Mouse (Mus musculus): Measurements from ENCODE around the gene Gm11084.
A peak's percentile ranks its signal among the peaks of the same experiment; 100 is the strongest.
"Not testable (repeated sequence)": the region's sequence is repeated elsewhere in the genome, so short reads cannot be mapped to it uniquely, and the experiment has no call there.

The Gm11084 gene

DNA sequence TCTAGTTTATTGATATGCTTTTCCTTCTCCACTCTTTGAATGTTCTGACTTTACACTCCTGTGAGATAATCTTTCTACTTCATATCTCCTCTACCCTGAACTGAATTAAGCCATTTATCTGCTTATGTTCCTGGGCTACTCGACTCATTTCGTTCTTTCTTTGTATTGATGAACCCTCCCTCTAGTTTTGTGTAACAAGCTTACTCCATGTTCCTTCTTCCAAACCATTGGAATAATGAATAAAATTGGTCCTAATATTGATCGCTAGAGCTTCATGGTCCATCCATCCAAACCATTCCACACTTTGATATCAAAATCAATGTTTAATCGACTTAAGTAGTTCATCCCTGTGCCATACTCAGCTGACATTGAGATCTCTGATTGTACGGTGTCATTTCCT, at the start of gene Gm11084:
TSS of gene Gm11084 (minus strand) at position 101 of the 400 bp plus-strand sequence.
- no peak for DNase-seq (ENCODE audit: low read depth, low spot score)

GRCm38 (mm10) chr2:73031061-73032055, 44.8 kb upstream of the Gm11084 start:
- DNase-seq (ENCODE audit: low read depth, low spot score): no peak

DNA sequence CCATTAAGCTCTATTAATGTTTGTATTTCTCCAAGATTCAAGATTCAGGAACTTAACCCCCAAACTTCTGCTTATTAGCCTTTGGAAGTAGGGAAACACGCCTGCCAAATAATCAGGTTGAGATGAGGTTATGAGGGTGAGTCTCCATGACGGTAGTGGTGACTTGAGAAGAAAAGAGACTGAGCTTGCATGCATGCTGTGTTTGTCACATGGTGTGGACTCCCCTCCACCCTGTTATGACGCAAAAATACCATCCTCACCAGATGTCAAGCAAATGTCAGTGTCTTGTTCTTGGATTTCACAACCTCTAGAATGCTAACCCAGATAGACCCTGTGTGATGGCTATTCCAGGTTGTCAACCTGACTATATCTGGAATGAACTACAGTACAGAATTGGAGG, 43.3 kb upstream of the Gm11084 start:
- DNase-seq (ENCODE audit: low read depth, low spot score): no peak

DNA sequence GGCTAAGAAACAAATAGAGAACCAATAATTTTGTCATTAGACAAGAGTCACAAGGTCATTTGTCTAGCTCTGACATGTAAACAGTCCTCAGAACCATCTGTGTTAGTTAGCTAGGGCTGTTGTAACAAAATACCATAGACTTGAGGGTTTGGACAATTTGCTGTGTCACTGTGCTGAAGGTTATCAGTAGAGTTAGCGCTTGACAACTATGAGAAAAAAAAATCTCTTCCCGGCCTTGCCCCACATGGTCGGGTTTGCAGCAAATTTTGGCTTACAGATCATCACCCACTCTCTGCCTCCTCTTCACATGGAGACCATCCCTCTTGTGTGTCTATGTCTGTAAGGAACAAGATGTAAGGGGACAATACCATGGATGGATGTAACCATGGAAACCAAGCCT, 41.5 kb upstream of the Gm11084 start:
- no peak for DNase-seq (ENCODE audit: low read depth, low spot score)

DNA sequence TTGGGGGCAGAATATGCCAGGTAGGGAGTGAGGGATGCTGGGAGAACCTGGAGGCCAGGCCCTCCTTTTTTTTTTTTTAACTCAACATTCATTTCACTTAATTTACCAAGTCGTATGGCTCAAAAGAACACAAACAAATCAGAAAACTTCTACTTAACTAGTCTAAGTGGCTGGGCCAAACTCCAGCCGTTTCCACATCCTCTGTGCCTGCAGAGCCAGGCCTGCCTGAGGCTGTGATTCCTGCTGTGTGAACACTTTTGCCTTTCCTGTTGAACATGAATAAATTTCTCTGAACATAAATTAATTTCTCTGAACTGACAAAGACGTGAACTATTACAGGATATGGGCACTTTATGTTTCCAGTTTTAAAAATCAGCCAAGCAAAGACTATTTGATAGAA, 40.6 kb upstream of the Gm11084 start:
- DNase-seq (ENCODE audit: low read depth, low spot score): no peak

DNA sequence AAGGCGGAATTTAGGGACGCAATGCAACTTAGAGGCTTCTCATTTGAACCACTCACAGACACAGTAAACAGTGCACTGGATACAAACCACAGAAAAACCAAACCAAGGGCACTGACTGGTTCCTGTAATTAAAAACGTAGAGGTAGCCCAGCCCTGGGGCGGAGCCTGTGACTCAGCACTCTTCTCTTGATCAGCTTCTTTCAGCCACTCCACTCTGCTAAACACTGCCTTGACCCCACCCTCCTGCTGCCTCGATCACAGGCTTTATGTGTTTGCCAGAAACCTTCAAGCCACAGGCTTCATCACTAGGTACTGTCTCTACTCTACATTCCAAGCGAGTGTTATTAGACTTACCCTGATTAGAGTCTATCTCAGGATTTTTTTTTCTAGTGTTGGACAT, 37.3 kb upstream of the Gm11084 start:
- no peak for DNase-seq (ENCODE audit: low read depth, low spot score)

DNA sequence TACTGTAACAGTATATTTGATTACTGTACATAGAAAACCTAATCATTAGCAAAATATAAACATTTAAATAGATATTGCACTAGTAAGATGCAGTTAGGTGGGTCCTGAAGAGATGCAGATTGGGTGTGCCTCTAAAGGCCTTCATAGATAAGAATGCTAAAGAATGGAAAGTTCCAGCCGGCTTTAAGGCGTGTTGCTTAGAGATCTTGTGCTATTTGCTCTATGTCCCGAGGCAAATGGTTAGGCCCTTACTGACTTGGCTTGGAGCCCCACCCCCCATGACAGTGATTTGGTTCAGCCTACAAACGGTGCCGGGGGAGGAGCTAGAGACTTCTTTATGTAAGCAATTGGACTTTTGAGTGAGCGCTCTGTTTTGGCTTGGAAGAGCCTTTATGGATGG, 34.5 kb upstream of the Gm11084 start:
- DNase-seq (ENCODE audit: low read depth, low spot score): no peak

DNA sequence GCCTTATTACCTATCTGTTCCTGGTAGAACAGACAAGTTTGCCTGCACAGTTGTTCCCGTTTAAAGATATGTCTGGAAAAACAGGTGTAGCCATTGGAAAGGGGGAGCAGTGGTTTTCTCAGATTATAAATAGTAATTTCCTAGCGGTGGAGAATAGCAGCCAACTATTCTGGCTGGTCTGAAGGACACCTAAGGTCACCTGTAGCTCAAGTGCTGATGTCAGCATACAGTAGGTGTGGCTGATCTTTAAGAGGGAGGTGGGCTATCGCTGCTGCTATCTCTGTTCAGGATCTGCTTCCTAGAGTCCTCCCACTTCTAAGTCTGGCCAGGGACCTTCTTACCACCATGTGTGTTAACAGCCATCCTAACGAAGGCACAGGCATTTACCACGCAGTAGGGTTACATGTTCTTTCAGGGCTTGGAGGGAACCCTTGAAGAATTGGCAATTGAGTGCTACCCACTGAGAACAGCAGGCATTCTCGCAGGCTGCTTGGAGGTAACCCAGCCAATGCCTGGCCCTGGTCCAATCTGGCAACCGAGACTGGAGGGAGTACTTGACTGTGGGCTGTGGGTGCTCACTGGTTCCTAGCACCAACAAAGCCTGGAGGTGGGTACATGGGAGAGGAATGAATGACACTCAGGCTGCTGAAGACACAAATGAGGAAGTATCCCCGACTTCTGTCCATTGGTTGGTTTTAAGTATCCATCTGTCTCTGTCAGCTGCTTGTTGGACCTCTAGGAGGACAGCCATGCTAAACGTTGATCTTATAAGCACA, 33.0 kb upstream of the Gm11084 start:
- DNase-seq (ENCODE audit: low read depth, low spot score): no peak

- not testable (repeated sequence) for DNase-seq (ENCODE audit: low read depth, low spot score)
Measured at GRCm38 (mm10) chr2:73014063-73014462, 27.5 kb upstream of the Gm11084 start.

DNA sequence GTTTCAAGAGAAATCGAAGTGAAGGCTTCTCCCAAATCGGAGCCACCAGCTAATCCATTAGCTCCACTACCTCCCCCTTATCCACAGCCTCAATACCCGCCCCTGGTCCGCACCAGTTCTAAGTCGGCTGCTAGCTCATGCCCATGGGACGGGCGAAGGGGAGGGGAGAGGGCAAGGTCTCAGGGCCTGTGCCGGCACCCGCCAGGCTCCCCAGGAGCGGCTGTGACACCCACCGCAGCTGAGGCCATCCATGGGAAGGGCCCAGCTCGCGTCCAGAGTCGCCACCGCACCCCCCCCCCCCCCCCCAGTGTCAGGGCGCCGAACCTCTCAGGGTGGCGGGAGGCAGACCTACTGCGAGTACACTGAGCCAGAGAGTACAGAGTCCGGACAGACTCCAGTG, 26.1 kb upstream of the Gm11084 start:
- no peak for DNase-seq (ENCODE audit: low read depth, low spot score)

- DNase-seq (ENCODE audit: low read depth, low spot score): no peak
Measured at GRCm38 (mm10) chr2:73007472-73007871, 21.0 kb upstream of the Gm11084 start.

- no peak for DNase-seq (ENCODE audit: low read depth, low spot score)
Measured at GRCm38 (mm10) chr2:73005611-73006515, 19.3 kb upstream of the Gm11084 start.

DNA sequence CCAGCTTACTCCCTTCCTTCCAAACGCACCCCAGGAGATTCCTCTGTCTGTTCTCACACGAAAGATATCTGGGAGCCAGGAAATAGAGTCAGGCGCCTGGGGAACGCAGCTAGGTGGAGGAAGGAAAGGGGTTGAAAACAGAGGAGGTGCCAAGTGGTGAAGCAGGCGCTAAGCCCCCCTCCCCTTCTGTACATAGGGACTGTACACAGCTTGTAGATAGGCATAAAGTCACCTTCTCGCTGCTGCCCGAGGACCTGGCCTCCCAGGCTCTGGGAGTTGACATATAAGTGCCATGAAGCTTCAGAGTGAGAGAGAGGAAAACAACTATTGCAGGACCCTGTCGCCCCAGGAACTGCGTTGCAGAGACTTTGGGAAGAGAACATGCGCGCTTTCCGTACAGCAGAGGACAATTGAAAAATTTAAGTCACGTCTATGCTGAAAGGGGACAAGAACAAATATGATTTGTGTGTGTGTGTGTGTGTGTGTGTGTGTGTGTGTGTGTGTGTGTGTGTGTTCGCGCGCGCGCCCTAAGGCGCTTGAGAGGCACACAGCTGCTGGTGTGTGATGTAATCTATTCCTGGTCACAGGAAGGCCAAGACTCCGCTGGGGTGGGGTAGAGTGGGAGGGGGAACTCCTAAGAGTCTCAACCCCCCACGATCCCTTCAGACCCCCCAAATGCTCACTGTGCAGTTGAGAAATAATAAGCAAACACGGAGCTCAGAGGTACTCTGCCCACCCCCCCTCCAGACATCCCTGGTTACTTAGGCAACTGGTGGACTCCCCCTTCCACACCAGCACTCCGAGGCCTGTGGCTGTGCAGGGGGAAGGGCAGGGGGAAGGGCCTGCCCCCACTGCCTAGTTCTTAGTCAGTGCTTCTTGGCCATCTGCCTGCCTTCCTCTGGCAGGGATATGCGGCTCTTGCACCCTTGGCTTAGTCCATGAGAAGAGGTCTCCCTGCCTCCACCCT, 17.5 kb upstream of the Gm11084 start:
- DNase-seq (ENCODE audit: low read depth, low spot score): peak; percentile 45

- no peak for DNase-seq (ENCODE audit: low read depth, low spot score)
Measured at GRCm38 (mm10) chr2:73003049-73003448, 16.5 kb upstream of the Gm11084 start.

DNA sequence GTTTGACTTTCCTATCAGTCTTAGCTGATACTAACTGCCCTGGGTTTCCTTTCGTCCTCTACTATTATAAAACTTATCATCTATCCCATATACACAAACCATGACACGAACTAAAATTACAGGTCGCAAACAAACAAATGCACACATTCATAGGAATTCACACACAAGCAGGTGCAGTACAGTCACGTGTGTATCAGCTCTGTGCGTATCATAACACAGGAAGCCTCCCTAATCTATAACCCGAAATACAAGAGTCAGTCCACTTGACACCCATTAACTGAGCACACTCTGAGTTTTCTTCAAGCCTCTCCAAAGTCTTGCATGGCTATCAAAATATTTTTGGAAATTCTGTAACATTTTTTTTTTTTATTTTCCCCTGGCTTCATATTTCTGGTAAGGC, 15.9 kb upstream of the Gm11084 start:
- DNase-seq (ENCODE audit: low read depth, low spot score): no peak

DNA sequence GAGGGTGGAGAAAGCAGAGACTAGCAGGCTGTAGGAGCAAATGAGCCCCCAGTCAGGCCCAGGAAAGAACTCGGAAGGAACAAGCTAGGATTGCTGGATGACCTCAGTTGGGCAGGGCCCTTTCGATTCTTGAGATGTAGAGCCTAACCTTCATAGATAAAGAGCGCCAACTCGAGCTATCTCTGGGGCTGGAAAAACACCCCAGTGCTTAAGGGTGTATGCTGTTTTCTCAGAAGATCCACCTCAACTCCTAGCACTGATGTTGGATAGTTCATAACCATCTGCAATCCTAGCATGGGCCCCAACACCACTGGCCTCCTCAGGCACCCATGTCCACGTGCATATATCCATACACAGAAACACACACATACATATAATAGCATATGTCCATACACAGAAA, 15.5 kb upstream of the Gm11084 start:
- DNase-seq (ENCODE audit: low read depth, low spot score): no peak

GRCm38 (mm10) chr2:73000194-73000593, 13.7 kb upstream of the Gm11084 start:
- no peak for DNase-seq (ENCODE audit: low read depth, low spot score)

DNA sequence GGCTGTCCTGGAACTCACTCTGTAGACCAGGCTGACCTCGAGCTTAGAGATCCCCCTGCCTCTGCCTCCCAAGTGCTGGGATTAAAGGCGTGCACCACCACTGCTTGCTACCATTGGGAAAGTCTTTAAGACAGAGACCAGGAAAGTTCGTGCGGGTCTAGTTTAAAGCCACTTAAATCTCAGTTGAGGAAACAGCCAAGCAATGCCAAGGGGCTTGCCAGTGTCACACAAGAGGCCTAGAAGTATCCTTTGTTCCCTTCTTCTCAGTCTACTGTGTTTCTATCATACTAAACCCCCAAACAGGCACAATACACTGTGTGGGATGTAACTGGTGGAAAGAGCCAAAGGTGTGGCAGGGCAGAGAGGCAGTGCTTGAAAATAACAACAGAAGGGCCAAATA, 11.1 kb upstream of the Gm11084 start:
- DNase-seq (ENCODE audit: low read depth, low spot score): no peak

DNA sequence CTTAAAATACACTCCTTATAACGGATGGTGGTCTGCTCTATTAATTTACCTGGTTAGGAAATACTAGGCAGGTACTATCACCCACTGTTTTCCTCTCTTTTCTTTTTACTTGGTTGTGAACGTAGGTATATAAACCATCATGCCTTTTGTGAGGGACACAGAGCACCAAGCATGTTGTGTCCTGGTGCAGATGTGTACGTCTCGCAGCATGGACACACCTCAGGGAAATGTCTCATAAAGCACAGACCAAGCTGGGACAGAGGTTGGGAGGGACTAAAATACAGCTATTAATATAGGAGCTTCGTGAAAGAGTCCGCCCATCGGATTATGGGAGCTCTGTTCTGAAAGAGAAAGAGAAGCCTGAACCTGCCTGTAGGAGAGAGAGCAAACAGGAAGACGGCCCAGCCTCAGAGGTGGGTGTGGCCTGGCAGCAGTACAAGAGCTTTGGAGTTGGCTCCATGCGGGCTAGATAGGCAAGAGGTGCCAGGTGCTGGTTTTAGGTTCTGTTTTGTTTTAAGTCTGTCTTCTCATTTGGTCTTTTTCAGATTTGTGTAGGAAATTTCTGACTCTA, 10.4 kb upstream of the Gm11084 start:
- DNase-seq (ENCODE audit: low read depth, low spot score): no peak
